Mouse (Mus musculus): ENCODE results near the gene Cnst. TPM values are rescaled to one million over a fixed set of nuclear protein-coding genes. Genes with fewer than 3 reads are reported as not detected.

Gene Cnst
- polyA plus RNA-seq, 2 experiments = 9.5 to 10.2 TPM

DNA sequence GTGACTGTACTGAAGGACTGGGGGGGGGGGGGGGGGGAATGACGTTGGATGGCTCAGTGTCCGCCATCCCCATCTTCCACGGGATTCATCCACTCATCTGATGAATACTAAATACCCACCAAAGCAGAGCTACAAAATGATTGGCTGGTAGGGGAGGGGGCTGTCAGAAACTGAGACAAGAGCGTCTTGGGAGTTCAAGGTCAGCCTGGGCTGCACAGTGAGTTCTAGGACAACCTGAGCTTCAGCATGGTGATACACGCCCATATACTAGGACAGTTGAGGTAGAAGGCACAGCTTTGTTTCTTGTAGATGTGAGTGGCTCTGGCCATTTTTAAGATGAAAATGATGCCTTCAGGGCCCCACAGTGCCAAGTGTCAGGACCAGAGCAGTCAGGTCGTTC, 52.2 kb downstream of the Cnst start:
- H3K4me3 ChIP-seq (ENCODE audit: insufficient read depth in 1 of 2, low read depth in 2 of 2, low read length in 2 of 2) = no peak overlapping the region
- H3K36me3 ChIP-seq (replicated peaks; ENCODE audit: control insufficient read depth, insufficient read depth, low read depth) = no peaks in the 10 kb centered on the region
- no peaks in the 10 kb centered on the region for H3K27me3 ChIP-seq (ENCODE audit: control insufficient read depth, insufficient read depth, low read length)
- no peaks in the 10 kb centered on the region for H3K9me3 ChIP-seq (ENCODE audit: control insufficient read depth, low read length)
- ATAC-seq (ENCODE audit: insufficient read depth) = no peak
- no peak for DNase-seq (ENCODE audit: low read depth in 3 of 3, low spot score in 3 of 3)
- H3K9ac ChIP-seq (replicated peaks) = no peak overlapping the region
- no peak for TF ChIP-seq CTCF (IDR thresholded peaks at IDR 0.05; ENCODE audit: low read depth)
- no peak for TF ChIP-seq EP300 (IDR thresholded peaks at IDR 0.05; ENCODE audit: low read depth)
- 86% methylated on average over 6 of the region's 6 CpGs for WGBS (ENCODE audit: insufficient replicate concordance)
- no peaks in the 10 kb centered on the region for H3K4me1 ChIP-seq (replicated peaks; ENCODE audit: control insufficient read depth in 2 of 2, insufficient read depth in 2 of 2, low read length in 1 of 2)
- no peak overlapping the region for H3K27ac ChIP-seq
- H3K4me2 ChIP-seq (ENCODE audit: low read depth) = no peak overlapping the region

DNA sequence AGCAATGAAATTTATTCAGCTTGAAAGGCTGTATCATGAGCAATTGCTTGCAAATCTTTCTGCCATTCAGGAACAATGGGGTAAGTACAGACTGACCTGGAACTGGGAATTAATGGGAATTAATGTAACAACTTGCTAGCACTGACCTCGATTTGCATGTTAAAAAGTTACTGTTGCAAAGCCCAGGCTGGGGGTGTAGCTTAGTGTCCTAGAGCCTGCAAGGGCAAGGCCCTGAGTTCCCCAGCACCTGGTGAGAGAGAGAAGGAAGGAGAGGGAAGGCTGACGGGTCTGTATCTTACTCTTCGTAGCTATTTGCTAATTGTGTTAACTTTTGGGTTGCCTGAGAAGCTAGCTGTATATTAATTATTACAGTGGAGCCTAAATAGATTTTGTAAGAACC, 58.4 kb downstream of the Cnst start:
- Histone ChIP-seq H3K27me3 (ENCODE audit: control insufficient read depth, insufficient read depth, low read length) (no peaks in the 10 kb centered on the region), H3K4me2 (ENCODE audit: low read depth) (no peak overlapping the region), H3K4me1 (replicated peaks; ENCODE audit: control insufficient read depth in 2 of 2, insufficient read depth in 2 of 2, low read length in 1 of 2) (no peaks in the 10 kb centered on the region), H3K9ac (replicated peaks) (no peak overlapping the region), H3K36me3 (replicated peaks; ENCODE audit: control insufficient read depth, insufficient read depth, low read depth) (peaks cover under 1% of the 10 kb centered on the region), H3K9me3 (ENCODE audit: control insufficient read depth, low read length) (no peaks in the 10 kb centered on the region), H3K4me3 (ENCODE audit: insufficient read depth in 1 of 2, low read depth in 2 of 2, low read length in 2 of 2) (no peak overlapping the region), H3K27ac (no peak overlapping the region)
- WGBS (ENCODE audit: insufficient replicate concordance) = 71% methylated on average over 3 of the region's 3 CpGs
- DNase-seq (ENCODE audit: low read depth in 3 of 3, low spot score in 3 of 3) (no peak), ATAC-seq (ENCODE audit: insufficient read depth) (no peak)
- TF ChIP-seq CTCF (IDR thresholded peaks at IDR 0.05; ENCODE audit: low read depth) (no peak), EP300 (IDR thresholded peaks at IDR 0.05; ENCODE audit: low read depth) (no peak)

DNA sequence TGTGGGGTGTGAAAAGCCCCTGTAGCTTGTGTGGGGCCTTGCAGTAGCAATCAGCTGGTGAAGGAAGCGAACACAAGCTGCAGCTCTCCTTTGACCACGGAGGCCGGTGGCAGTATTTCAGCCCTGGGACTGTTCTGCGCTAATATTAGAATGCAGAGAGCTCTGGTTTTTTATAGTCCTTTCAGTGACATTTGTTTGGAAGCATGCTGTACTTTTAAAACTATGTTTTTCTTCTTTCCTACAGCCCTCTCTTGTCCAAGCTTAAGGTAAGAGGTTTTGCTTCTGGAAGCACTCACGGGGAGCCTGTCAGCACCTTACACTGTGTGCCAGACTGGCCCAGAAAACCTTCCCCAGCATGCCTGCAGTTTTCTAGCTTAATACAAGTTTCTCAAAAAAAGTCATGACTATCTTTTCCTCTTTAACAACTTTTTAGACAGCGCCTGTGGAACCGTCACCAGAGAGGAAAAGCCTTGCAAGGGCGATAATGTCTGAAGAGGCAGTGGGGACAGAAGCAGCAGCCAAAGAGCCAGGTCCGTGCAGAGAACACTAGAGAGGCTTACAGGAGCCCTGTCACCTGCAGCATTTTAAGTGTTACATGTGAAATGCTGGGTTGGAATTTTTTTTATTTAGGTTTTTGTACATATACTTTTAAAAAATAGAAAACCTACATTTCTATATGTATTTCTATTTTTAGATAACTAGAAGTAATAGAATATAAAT, 60.0 kb downstream of the Cnst start:
- peaks cover 9% of the 10 kb centered on the region for H3K36me3 ChIP-seq (replicated peaks; ENCODE audit: control insufficient read depth, insufficient read depth, low read depth)
- 73% methylated on average over 9 of the region's 9 CpGs for WGBS (ENCODE audit: insufficient replicate concordance)
- H3K27ac ChIP-seq = no peak overlapping the region
- no peak overlapping the region for H3K9ac ChIP-seq (replicated peaks)
- ATAC-seq (ENCODE audit: insufficient read depth) (no peak), DNase-seq (ENCODE audit: low read depth in 3 of 3, low spot score in 3 of 3) (no peak)
- H3K4me3 ChIP-seq (ENCODE audit: insufficient read depth in 1 of 2, low read depth in 2 of 2, low read length in 2 of 2) = no peak overlapping the region
- TF ChIP-seq CTCF (IDR thresholded peaks at IDR 0.05; ENCODE audit: low read depth) (no peak), EP300 (IDR thresholded peaks at IDR 0.05; ENCODE audit: low read depth) (no peak)
- H3K27me3 ChIP-seq (ENCODE audit: control insufficient read depth, insufficient read depth, low read length) = no peaks in the 10 kb centered on the region
- peaks cover 0 to 4% of the 10 kb centered on the region in 2 experiments; a peak in 2 of 4 replicates for H3K4me1 ChIP-seq (replicated peaks; ENCODE audit: control insufficient read depth in 2 of 2, insufficient read depth in 2 of 2, low read length in 1 of 2)
- no peak overlapping the region for H3K4me2 ChIP-seq (ENCODE audit: low read depth)
- H3K9me3 ChIP-seq (ENCODE audit: control insufficient read depth, low read length) = no peaks in the 10 kb centered on the region

DNA sequence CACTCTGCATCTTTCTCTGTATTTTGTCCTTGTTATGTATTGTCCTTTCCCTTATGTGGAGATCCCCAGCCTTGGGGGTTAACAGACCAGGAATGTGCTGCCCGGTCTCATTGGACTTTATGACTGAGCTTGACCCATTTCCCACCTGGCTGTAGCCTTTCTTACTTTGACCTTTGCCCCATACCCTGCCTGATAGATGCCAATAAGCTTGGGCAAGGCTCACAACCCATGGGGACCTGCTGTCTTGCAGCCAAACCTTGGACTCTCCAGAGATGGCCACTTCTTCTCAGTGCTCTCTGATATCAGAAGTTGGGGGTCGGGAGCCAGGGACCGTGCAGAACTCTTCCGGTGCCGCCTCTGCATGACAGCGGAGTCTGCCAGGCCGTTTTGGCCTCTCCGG, 62.4 kb downstream of the Cnst start:
- TF ChIP-seq CTCF (IDR thresholded peaks at IDR 0.05; ENCODE audit: low read depth) (no peak), EP300 (IDR thresholded peaks at IDR 0.05; ENCODE audit: low read depth) (no peak)
- H3K9me3 ChIP-seq (ENCODE audit: control insufficient read depth, low read length) = no peaks in the 10 kb centered on the region
- DNase-seq (ENCODE audit: low read depth in 3 of 3, low spot score in 3 of 3) = no peak
- no peak overlapping the region for H3K9ac ChIP-seq (replicated peaks)
- H3K4me1 ChIP-seq (replicated peaks; ENCODE audit: control insufficient read depth in 2 of 2, insufficient read depth in 2 of 2, low read length in 1 of 2) = peaks cover 0 to 4% of the 10 kb centered on the region in 2 experiments; a peak in 2 of 4 replicates
- H3K27me3 ChIP-seq (ENCODE audit: control insufficient read depth, insufficient read depth, low read length) = no peaks in the 10 kb centered on the region
- H3K4me2 ChIP-seq (ENCODE audit: low read depth) = no peak overlapping the region
- peaks cover 11% of the 10 kb centered on the region for H3K36me3 ChIP-seq (replicated peaks; ENCODE audit: control insufficient read depth, insufficient read depth, low read depth)
- WGBS (ENCODE audit: insufficient replicate concordance) = 85% methylated on average over 8 of the region's 8 CpGs
- H3K4me3 ChIP-seq (ENCODE audit: insufficient read depth in 1 of 2, low read depth in 2 of 2, low read length in 2 of 2) = no peak overlapping the region
- no peak for ATAC-seq (ENCODE audit: insufficient read depth)
- H3K27ac ChIP-seq = no peak overlapping the region

DNA sequence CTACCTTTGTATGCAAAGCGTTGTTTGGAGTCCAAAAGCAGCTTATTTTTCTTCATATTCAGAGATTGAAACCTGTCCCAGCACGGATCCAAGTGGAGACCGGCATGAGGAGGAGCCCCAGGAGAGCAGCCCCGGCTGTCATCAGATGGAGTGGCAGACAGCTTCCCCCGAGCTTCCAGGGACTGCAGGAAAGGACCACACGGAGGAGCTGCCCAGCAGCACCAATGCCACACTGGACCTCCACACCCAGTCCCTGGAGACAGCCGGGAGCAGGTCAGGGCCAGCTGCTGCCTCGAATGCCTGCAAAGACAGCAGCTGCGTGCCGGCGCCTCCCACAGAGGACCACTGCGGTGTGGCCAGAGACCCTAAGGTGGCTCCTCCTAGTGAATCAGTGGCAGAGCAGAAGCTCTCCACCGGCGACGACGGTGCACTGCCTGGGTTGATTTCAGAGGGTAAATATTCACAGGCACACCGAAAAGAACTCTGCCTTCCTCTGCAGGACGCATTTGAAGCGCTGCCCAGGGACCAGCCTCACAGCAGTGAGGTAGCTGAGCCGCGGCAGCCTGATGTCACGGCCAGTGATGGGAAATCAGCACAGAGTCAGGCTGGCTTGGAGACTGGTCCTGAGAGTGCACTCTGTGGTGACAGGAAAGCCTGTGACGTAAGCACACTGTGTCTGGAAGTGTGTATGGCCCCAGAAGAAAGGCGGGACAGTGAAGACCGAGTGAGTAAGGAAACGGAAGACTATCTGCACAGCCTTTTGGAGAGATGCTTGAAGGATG, 63.7 kb downstream of the Cnst start:
- Histone ChIP-seq H3K4me1 (replicated peaks; ENCODE audit: control insufficient read depth in 2 of 2, insufficient read depth in 2 of 2, low read length in 1 of 2) (peaks cover 0 to 4% of the 10 kb centered on the region in 2 experiments; a peak in 2 of 4 replicates), H3K4me3 (ENCODE audit: insufficient read depth in 1 of 2, low read depth in 2 of 2, low read length in 2 of 2) (no peak overlapping the region), H3K4me2 (ENCODE audit: low read depth) (no peak overlapping the region), H3K27me3 (ENCODE audit: control insufficient read depth, insufficient read depth, low read length) (no peaks in the 10 kb centered on the region), H3K27ac (no peak overlapping the region), H3K36me3 (replicated peaks; ENCODE audit: control insufficient read depth, insufficient read depth, low read depth) (peaks cover 11% of the 10 kb centered on the region), H3K9ac (replicated peaks) (no peak overlapping the region), H3K9me3 (ENCODE audit: control insufficient read depth, low read length) (no peaks in the 10 kb centered on the region)
- DNase-seq (ENCODE audit: low read depth in 3 of 3, low spot score in 3 of 3) = no peak
- WGBS (ENCODE audit: insufficient replicate concordance) = 80% methylated on average over 26 of the region's 26 CpGs
- no peak for ATAC-seq (ENCODE audit: insufficient read depth)
- TF ChIP-seq EP300 (IDR thresholded peaks at IDR 0.05; ENCODE audit: low read depth) (no peak), CTCF (IDR thresholded peaks at IDR 0.05; ENCODE audit: low read depth) (no peak)

Measured in liver, embryonic 14.5 days (tissue).